Mouse (Mus musculus): Measurements from ENCODE around the gene Col23a1. TPM values are rescaled to one million over a fixed set of nuclear protein-coding genes. Genes with fewer than 3 reads are reported as not detected.
"Not testable (repeated sequence)": the region's sequence is repeated elsewhere in the genome, so short reads cannot be mapped to it uniquely, and the experiment has no call there.

Col23a1 gene
- total and polyA plus RNA-seq, 3 experiments = 0.01 to 0.55 TPM; not detected in 1

GRCm38 (mm10) chr11:51627425-51627824, 337.7 kb downstream of the Col23a1 start:
- DNase-seq (ENCODE audit: low spot score) = no peak
- H3K4me3 ChIP-seq (ENCODE audit: low read depth, low read length) = no peak overlapping the region
- ATAC-seq (ENCODE audit: extremely low read depth, insufficient number of reproducible peaks, low FRiP score, poor library complexity, severe bottlenecking) = no peak
- H3K9me3 ChIP-seq (replicated peaks) = no peaks in the 10 kb centered on the region
- TF ChIP-seq TAL1 (conservative IDR thresholded peaks at IDR 0.05; ENCODE audit: low read depth, low read length) (no peak), GATA1 (IDR thresholded peaks at IDR 0.05; ENCODE audit: borderline replicate concordance, low read length) (no peak), CTCF (IDR thresholded peaks at IDR 0.05; ENCODE audit: low read depth, low read length) (no peak), POLR2AphosphoS5 (IDR thresholded peaks at IDR 0.05; ENCODE audit: insufficient replicate concordance, low read depth, low read length) (no peak; the same call in 1 of the 2 replicates), GATA2 (IDR thresholded peaks at IDR 0.05; ENCODE audit: borderline replicate concordance, low read depth, low read length) (no peak)
- H3K36me3 ChIP-seq (replicated peaks) = peaks cover 98% of the 10 kb centered on the region
- H3K27me3 ChIP-seq (ENCODE audit: insufficient read depth, low read length) = no peaks in the 10 kb centered on the region
- peaks cover 71% of the 10 kb centered on the region for H3K4me1 ChIP-seq (ENCODE audit: insufficient read depth, low read depth, low read length)

DNA sequence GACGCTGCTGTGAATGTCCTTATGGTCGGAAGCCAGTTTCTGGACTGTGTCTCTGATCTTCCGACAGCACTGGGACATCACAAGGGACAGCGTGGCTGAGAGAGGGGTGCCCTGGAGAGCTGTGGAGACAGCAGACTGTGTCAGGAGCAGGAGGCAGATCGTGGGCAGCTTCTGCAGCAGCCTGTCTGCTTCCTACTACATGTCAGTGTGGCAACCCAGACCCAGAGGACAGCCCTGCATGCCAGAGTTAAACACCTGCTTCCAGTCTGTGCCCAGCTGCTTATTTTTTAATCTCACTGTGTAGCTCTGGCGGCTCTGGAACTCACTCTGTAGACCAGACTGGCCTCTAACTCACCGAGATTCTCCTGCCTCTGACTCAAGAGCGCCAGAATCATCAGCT, 338.2 kb downstream of the Col23a1 start:
- TF ChIP-seq POLR2AphosphoS5 (IDR thresholded peaks at IDR 0.05; ENCODE audit: insufficient replicate concordance, low read depth, low read length) (no peak), CTCF (IDR thresholded peaks at IDR 0.05; ENCODE audit: low read depth, low read length) (no peak), GATA1 (IDR thresholded peaks at IDR 0.05; ENCODE audit: borderline replicate concordance, low read length) (no peak), TAL1 (conservative IDR thresholded peaks at IDR 0.05; ENCODE audit: low read depth, low read length) (no peak), GATA2 (IDR thresholded peaks at IDR 0.05; ENCODE audit: borderline replicate concordance, low read depth, low read length) (no peak)
- H3K36me3 ChIP-seq (replicated peaks) = peaks cover 96% of the 10 kb centered on the region
- DNase-seq (ENCODE audit: low spot score) (no peak), ATAC-seq (ENCODE audit: extremely low read depth, insufficient number of reproducible peaks, low FRiP score, poor library complexity, severe bottlenecking) (no peak)
- H3K4me3 ChIP-seq (ENCODE audit: low read depth, low read length) = no peak overlapping the region
- H3K4me1 ChIP-seq (ENCODE audit: insufficient read depth, low read depth, low read length) = peaks cover 70% of the 10 kb centered on the region
- H3K9me3 ChIP-seq (replicated peaks) = no peaks in the 10 kb centered on the region
- H3K27me3 ChIP-seq (ENCODE audit: insufficient read depth, low read length) = no peaks in the 10 kb centered on the region

- H3K27me3 ChIP-seq (ENCODE audit: insufficient read depth, low read length) = no peaks in the 10 kb centered on the region
- no peak for TF ChIP-seq CTCF (IDR thresholded peaks at IDR 0.05; ENCODE audit: low read depth, low read length)
- TF ChIP-seq GATA2 (IDR thresholded peaks at IDR 0.05; ENCODE audit: borderline replicate concordance, low read depth, low read length) = no peak
- TF ChIP-seq GATA1 (IDR thresholded peaks at IDR 0.05; ENCODE audit: borderline replicate concordance, low read length) = no peak
- TF ChIP-seq TAL1 (conservative IDR thresholded peaks at IDR 0.05; ENCODE audit: low read depth, low read length) = no peak
- no peak for TF ChIP-seq POLR2AphosphoS5 (IDR thresholded peaks at IDR 0.05; ENCODE audit: insufficient replicate concordance, low read depth, low read length)
- ATAC-seq (ENCODE audit: extremely low read depth, insufficient number of reproducible peaks, low FRiP score, poor library complexity, severe bottlenecking) (no peak), DNase-seq (ENCODE audit: low spot score) (no peak)
- H3K4me3 ChIP-seq (ENCODE audit: low read depth, low read length) = no peak overlapping the region
- peaks cover 94% of the 10 kb centered on the region for H3K36me3 ChIP-seq (replicated peaks)
- no peaks in the 10 kb centered on the region for H3K9me3 ChIP-seq (replicated peaks)
- peaks cover 64% of the 10 kb centered on the region for H3K4me1 ChIP-seq (ENCODE audit: insufficient read depth, low read depth, low read length)
These were observed 340.1 kb downstream of the Col23a1 start for GRCm38 (mm10) chr11:51629651-51630314.

- Histone ChIP-seq H3K27me3 (ENCODE audit: insufficient read depth, low read length) (no peaks in the 10 kb centered on the region), H3K9me3 (replicated peaks) (no peaks in the 10 kb centered on the region), H3K4me3 (ENCODE audit: low read depth, low read length) (no peak overlapping the region), H3K36me3 (replicated peaks) (peaks cover 70% of the 10 kb centered on the region), H3K4me1 (ENCODE audit: insufficient read depth, low read depth, low read length) (peaks cover 59% of the 10 kb centered on the region)
- ATAC-seq (ENCODE audit: extremely low read depth, insufficient number of reproducible peaks, low FRiP score, poor library complexity, severe bottlenecking) = no peak
- no peak for DNase-seq (ENCODE audit: low spot score)
- TF ChIP-seq GATA1 (IDR thresholded peaks at IDR 0.05; ENCODE audit: borderline replicate concordance, low read length) (no peak), TAL1 (conservative IDR thresholded peaks at IDR 0.05; ENCODE audit: low read depth, low read length) (no peak), GATA2 (IDR thresholded peaks at IDR 0.05; ENCODE audit: borderline replicate concordance, low read depth, low read length) (no peak), POLR2AphosphoS5 (IDR thresholded peaks at IDR 0.05; ENCODE audit: insufficient replicate concordance, low read depth, low read length) (no peak), CTCF (IDR thresholded peaks at IDR 0.05; ENCODE audit: low read depth, low read length) (no peak)
These were observed 342.5 kb downstream of the Col23a1 start for GRCm38 (mm10) chr11:51632130-51632753.

- not testable (repeated sequence) for H3K27me3 ChIP-seq (ENCODE audit: insufficient read depth, low read length); H3K9me3 ChIP-seq (replicated peaks); DNase-seq (ENCODE audit: low spot score); H3K4me3 ChIP-seq (ENCODE audit: low read depth, low read length); ATAC-seq (ENCODE audit: extremely low read depth, insufficient number of reproducible peaks, low FRiP score, poor library complexity, severe bottlenecking)
- H3K4me1 ChIP-seq (ENCODE audit: insufficient read depth, low read depth, low read length) = peaks cover 61% of the 10 kb centered on the region
- H3K36me3 ChIP-seq (replicated peaks) = peaks cover 61% of the 10 kb centered on the region
These were observed 343.5 kb downstream of the Col23a1 start for GRCm38 (mm10) chr11:51633200-51633599.

Other genes with a start within 250 kb of the Col23a1 start
- not detected in 2 replicates for gene Olfr1375, start 241.8 kb upstream of the Col23a1 start, total RNA-seq (2014; fragmentation: Nextera tagmentation)
- gene Olfr1375, start 241.8 kb upstream of the Col23a1 start, total RNA-seq (2017) = not detected in 2 replicates
- gene Olfr1375, start 241.8 kb upstream of the Col23a1 start, polyA plus RNA-seq (2012) = not detected in 2 replicates
- not detected in 2 replicates for gene Zfp354a, start 230.7 kb upstream of the Col23a1 start, total RNA-seq (2014; fragmentation: Nextera tagmentation)
- gene Zfp354a, start 230.7 kb upstream of the Col23a1 start, total RNA-seq (2017) = 0.23 TPM in 1 of 2 replicates, not detected in the other
- gene Zfp354a, start 230.7 kb upstream of the Col23a1 start, polyA plus RNA-seq (2012) = not detected in 2 replicates
- not detected in 2 replicates for gene Gm12569, start 69.4 kb upstream of the Col23a1 start, total RNA-seq (2014; fragmentation: Nextera tagmentation)
- gene Gm12569, start 69.4 kb upstream of the Col23a1 start, total RNA-seq (2017) = not detected in 2 replicates
- gene Gm12569, start 69.4 kb upstream of the Col23a1 start, polyA plus RNA-seq (2012) = not detected in 2 replicates
- 168 and 174 TPM in 2 replicates for gene Clk4, start 28.2 kb upstream of the Col23a1 start, total RNA-seq (2014; fragmentation: Nextera tagmentation)
- gene Clk4, start 28.2 kb upstream of the Col23a1 start, total RNA-seq (2017) = 179 and 210 TPM in 2 replicates
- 2.3 and 4.0 TPM in 2 replicates for gene Clk4, start 28.2 kb upstream of the Col23a1 start, polyA plus RNA-seq (2012)
- gene BC049762, start 26.9 kb upstream of the Col23a1 start, total RNA-seq (2014; fragmentation: Nextera tagmentation) = not detected in 2 replicates
- gene BC049762, start 26.9 kb upstream of the Col23a1 start, total RNA-seq (2017) = not detected in 2 replicates
- not detected in 2 replicates for gene BC049762, start 26.9 kb upstream of the Col23a1 start, polyA plus RNA-seq (2012)